Mouse (Mus musculus) brown adipose tissue, adult 24 weeks (tissue): ENCODE results near the gene Spsb4. TPM values are rescaled to one million over a fixed set of nuclear protein-coding genes. Genes with fewer than 3 reads are reported as not detected.

Experiments used
- polyA plus RNA-seq: library from polyadenylated mRNA; stranded (reverse); fragments of >200 nt; gene quantifications from 2 replicates; pipeline ENCODE4 v1.2.4, GENCODE M21; 2012; ENCODE audit not compliant: missing spikeins, insufficient read depth, insufficient read length

Gene Spsb4
- polyA plus RNA-seq, 1 experiment = not detected

Other genes starting within 250 kb of the Spsb4 start
- gene Pxylp1, start 126.2 kb downstream of the Spsb4 start, polyA plus RNA-seq = 1.2 TPM in 2 replicates
- 34.7 and 43.0 TPM in 2 replicates for gene Slc25a36, start 92.3 kb upstream of the Spsb4 start, polyA plus RNA-seq